Mouse (Mus musculus) erythroblast, embryonic 14.5 days (primary cell): Measurements from ENCODE around the gene Olfr520.

Experiments
- GATA1 ChIP-seq: IDR thresholded peaks from 2 replicates; pipeline ENCODE4 v1.6.1; 2012; ENCODE audit warnings: low read length, inconsistent platforms, mixed read lengths
- TAL1 ChIP-seq: IDR thresholded peaks from 3 replicates; pipeline ENCODE4 v1.6.1; 2012; ENCODE audit warnings: low read length, inconsistent platforms, mixed read lengths

DNA sequence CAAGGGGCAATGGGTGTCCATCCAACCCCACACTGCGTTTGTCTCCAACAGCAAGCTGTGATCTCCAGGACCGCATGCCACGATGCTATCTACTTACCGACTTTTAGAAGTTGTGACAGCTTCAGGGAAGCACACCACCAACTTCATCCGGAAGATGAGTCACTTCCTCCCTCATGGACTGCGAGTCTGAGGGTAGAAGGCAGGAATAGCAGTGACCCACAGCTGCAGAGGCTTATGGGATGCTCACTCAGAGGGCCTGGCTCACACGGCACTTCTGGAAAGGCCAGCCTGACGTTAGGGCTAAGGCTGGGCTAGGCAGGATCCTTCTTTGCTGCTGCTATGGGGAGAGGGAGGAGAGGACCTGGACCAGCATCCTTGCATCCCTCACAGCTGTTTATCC, 18.9 kb upstream of the Olfr520 start, which contains the start of gene Slco2b1:
- TF ChIP-seq TAL1 (no peak), GATA1 (no peak)
